Mouse (Mus musculus): ENCODE data around the gene Cables2. TPM values are rescaled to one million over a fixed set of nuclear protein-coding genes. Genes with fewer than 3 reads are reported as not detected.
"Not testable (repeated sequence)": the region's sequence is repeated elsewhere in the genome, so short reads cannot be mapped to it uniquely, and the experiment has no call there.

Cables2 gene
- polyA plus RNA-seq, 1 experiment from 2014 or later, result 21.2 TPM

GRCm38 (mm10) chr2:180260610-180261480, 12.5 kb downstream of the Cables2 start:
- peaks cover 66% of the 10 kb centered on the region for H3K36me3 ChIP-seq
- no peaks in the 10 kb centered on the region for H3K27me3 ChIP-seq
- no peaks in the 10 kb centered on the region for H3K9me3 ChIP-seq
- no peak overlapping the region for H3K4me3 ChIP-seq
- no peak for ATAC-seq (ENCODE audit: insufficient number of reproducible peaks, insufficient read depth, low FRiP score, low TSS enrichment)
- H3K4me2 ChIP-seq (replicated peaks), result no peak overlapping the region
- no peak overlapping the region for H3K27ac ChIP-seq
- H3K9ac ChIP-seq, result no peak overlapping the region
- 56% methylated on average over 8 of the region's 8 CpGs for WGBS
- peaks cover 13% of the 10 kb centered on the region for H3K4me1 ChIP-seq

GRCm38 (mm10) chr2:180259826-180260609, 13.3 kb downstream of the Cables2 start:
- not testable (repeated sequence) for ATAC-seq (ENCODE audit: insufficient number of reproducible peaks, insufficient read depth, low FRiP score, low TSS enrichment); H3K4me3 ChIP-seq; H3K9ac ChIP-seq; H3K9me3 ChIP-seq; H3K27ac ChIP-seq; H3K4me2 ChIP-seq (replicated peaks); H3K27me3 ChIP-seq
- whole genome bisulfite sequencing, result 69% methylated on average over 17 of the region's 17 CpGs
- peaks cover 13% of the 10 kb centered on the region for H3K4me1 ChIP-seq
- H3K36me3 ChIP-seq, result peaks cover 66% of the 10 kb centered on the region

GRCm38 (mm10) chr2:180258951-180259484, 14.3 kb downstream of the Cables2 start:
- 79% methylated on average over 10 of the region's 10 CpGs for WGBS
- H3K9me3 ChIP-seq; H3K27ac ChIP-seq; ATAC-seq (ENCODE audit: insufficient number of reproducible peaks, insufficient read depth, low FRiP score, low TSS enrichment); H3K4me2 ChIP-seq (replicated peaks); H3K4me3 ChIP-seq; H3K27me3 ChIP-seq; H3K9ac ChIP-seq: not testable (repeated sequence)
- Histone ChIP-seq H3K4me1 (peaks cover 13% of the 10 kb centered on the region), H3K36me3 (peaks cover 57% of the 10 kb centered on the region)

GRCm38 (mm10) chr2:180257963-180258865, 15.1 kb downstream of the Cables2 start:
- Histone ChIP-seq H3K4me1 (peaks cover 13% of the 10 kb centered on the region), H3K4me3 (peak overlapping the region; percentile 80), H3K9ac (peak overlapping the region; percentile 87), H3K27me3 (no peaks in the 10 kb centered on the region), H3K9me3 (no peaks in the 10 kb centered on the region), H3K27ac (peak overlapping the region; percentile 85), H3K36me3 (peaks cover 49% of the 10 kb centered on the region), H3K4me2 (replicated peaks) (peak overlapping the region; percentile 80)
- ATAC-seq (ENCODE audit: insufficient number of reproducible peaks, insufficient read depth, low FRiP score, low TSS enrichment), result no peak
- WGBS, result 52% methylated on average over 11 of the region's 11 CpGs

GRCm38 (mm10) chr2:180257001-180257521, 16.2 kb downstream of the Cables2 start, which contains the start of gene Rps21:
Gene Rps21, plus strand, starts transcription at chr2:180257377.
- no peaks in the 10 kb centered on the region for H3K9me3 ChIP-seq
- ATAC-seq (ENCODE audit: insufficient number of reproducible peaks, insufficient read depth, low FRiP score, low TSS enrichment), result peak; percentile 95
- peaks cover 39% of the 10 kb centered on the region for H3K36me3 ChIP-seq
- peak within 1 kb of the TSS; percentile 80 for H3K4me3 ChIP-seq
- peak within 1 kb of the TSS; percentile 87 for H3K9ac ChIP-seq
- 0% methylated on average over 38 of the region's 38 CpGs for WGBS
- H3K4me1 ChIP-seq, result peaks cover 13% of the 10 kb centered on the region
- H3K4me2 ChIP-seq (replicated peaks), result peak within 1 kb of the TSS; percentile 80
- peak within 1 kb of the TSS; percentile 89 for H3K27ac ChIP-seq
- H3K27me3 ChIP-seq, result no peaks in the 10 kb centered on the region

- peak overlapping the region; percentile 89 for H3K27ac ChIP-seq
- H3K4me2 ChIP-seq (replicated peaks), result peak overlapping the region; percentile 79
- H3K9ac ChIP-seq, result peak overlapping the region; percentile 61
- H3K4me3 ChIP-seq, result peak overlapping the region; percentile 80
- ATAC-seq (ENCODE audit: insufficient number of reproducible peaks, insufficient read depth, low FRiP score, low TSS enrichment), result peak; percentile 67
- H3K4me1 ChIP-seq, result peaks cover 13% of the 10 kb centered on the region
- H3K9me3 ChIP-seq, result no peaks in the 10 kb centered on the region
- no peaks in the 10 kb centered on the region for H3K27me3 ChIP-seq
- whole genome bisulfite sequencing, result 25% methylated on average over 26 of the region's 26 CpGs
- peaks cover 32% of the 10 kb centered on the region for H3K36me3 ChIP-seq
Measured at GRCm38 (mm10) chr2:180256296-180257000, 16.8 kb downstream of the Cables2 start.

GRCm38 (mm10) chr2:180255701-180256100, 17.6 kb downstream of the Cables2 start:
- ATAC-seq (ENCODE audit: insufficient number of reproducible peaks, insufficient read depth, low FRiP score, low TSS enrichment), result no peak
- 93% methylated on average over 9 of the region's 9 CpGs for WGBS
- peak overlapping the region; percentile 80; the same call in 1 of the 2 replicates for H3K4me3 ChIP-seq
- no peak overlapping the region for H3K27ac ChIP-seq
- peaks cover 13% of the 10 kb centered on the region for H3K4me1 ChIP-seq
- no peak overlapping the region for H3K4me2 ChIP-seq (replicated peaks)
- no peaks in the 10 kb centered on the region for H3K27me3 ChIP-seq
- H3K36me3 ChIP-seq, result peaks cover 25% of the 10 kb centered on the region
- H3K9me3 ChIP-seq, result no peaks in the 10 kb centered on the region
- H3K9ac ChIP-seq, result no peak overlapping the region

- ATAC-seq (ENCODE audit: insufficient number of reproducible peaks, insufficient read depth, low FRiP score, low TSS enrichment), result no peak
- Histone ChIP-seq H3K4me3 (no peak overlapping the region), H3K4me2 (replicated peaks) (no peak overlapping the region), H3K27me3 (no peaks in the 10 kb centered on the region), H3K36me3 (peaks cover 14% of the 10 kb centered on the region), H3K9ac (no peak overlapping the region), H3K27ac (no peak overlapping the region), H3K9me3 (no peaks in the 10 kb centered on the region), H3K4me1 (peaks cover 13% of the 10 kb centered on the region)
- 87% methylated on average over 5 of the region's 5 CpGs for WGBS
Measured at GRCm38 (mm10) chr2:180254436-180255209, 18.7 kb downstream of the Cables2 start.

GRCm38 (mm10) chr2:180251838-180252237, 21.5 kb downstream of the Cables2 start:
- H3K4me2 ChIP-seq (replicated peaks), result no peak overlapping the region
- no peaks in the 10 kb centered on the region for H3K27me3 ChIP-seq
- no peak for ATAC-seq (ENCODE audit: insufficient number of reproducible peaks, insufficient read depth, low FRiP score, low TSS enrichment)
- H3K9ac ChIP-seq, result no peak overlapping the region
- 57% methylated on average over 3 of the region's 3 CpGs for WGBS
- H3K9me3 ChIP-seq, result no peaks in the 10 kb centered on the region
- H3K4me3 ChIP-seq, result no peak overlapping the region
- H3K27ac ChIP-seq, result no peak overlapping the region
- H3K36me3 ChIP-seq, result no peaks in the 10 kb centered on the region
- peaks cover 6% of the 10 kb centered on the region; the same call in 1 of the 2 replicates for H3K4me1 ChIP-seq

Data from embryonic facial prominence, embryonic 12.5 days (tissue).